Mouse (Mus musculus): ENCODE results near the gene Vmn1r149.
"Not testable (repeated sequence)": the region's sequence is repeated elsewhere in the genome, so short reads cannot be mapped to it uniquely, and the experiment has no call there.

Vmn1r149 gene

DNA sequence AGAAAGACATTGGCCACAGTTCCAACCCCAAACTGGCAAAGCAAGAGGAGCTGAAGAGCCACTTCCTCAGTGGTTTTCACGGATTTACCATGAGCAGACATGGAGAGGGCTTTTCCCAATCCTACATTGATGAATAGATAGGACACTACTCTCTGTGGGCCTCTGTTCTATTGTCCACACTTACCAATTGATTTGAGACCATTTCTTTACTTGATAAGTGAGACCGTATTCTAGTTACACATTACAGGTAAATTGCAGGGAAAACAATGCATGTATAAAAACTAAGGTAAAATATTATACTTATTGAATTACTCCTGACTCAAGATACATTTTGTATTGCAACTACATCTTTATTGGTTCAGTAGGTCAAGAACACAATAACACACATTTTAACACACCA lies at the start of gene Vmn1r149:
TSS of gene Vmn1r149 (minus strand) at position 101 of the 400 bp plus-strand sequence.
- not testable (repeated sequence) for DNase-seq

DNA sequence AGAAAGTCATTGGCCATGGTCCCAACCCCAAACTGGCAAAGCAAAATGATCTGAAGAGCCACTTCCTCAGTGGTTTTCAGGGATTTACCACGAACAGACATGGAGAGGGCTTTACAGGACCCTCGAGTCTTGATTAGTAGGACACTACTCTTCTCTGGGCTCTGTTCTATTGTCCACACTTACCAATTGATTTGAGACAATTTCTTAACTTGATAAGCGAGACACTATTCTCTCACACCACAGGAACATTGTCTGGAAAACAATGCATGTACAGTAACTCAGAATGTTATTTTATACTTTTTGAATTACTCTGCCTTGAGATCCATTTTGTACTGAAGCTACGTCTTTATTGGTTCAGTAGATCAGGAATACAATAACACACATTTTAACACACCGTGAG lies 25.9 kb upstream of the Vmn1r149 start, which contains the start of gene Gm10665:
TSS of gene Gm10665 (minus strand) at position 101 of the 400 bp plus-strand sequence.
- DNase-seq, result not testable (repeated sequence)

GRCm38 (mm10) chr7:22413283-22413682 lies 24.7 kb downstream of the Vmn1r149 start, which contains the start of gene Vmn1r148:
TSS of gene Vmn1r148 (plus strand) at chr7:22413583.
- DNase-seq, result not testable (repeated sequence)
